Mouse (Mus musculus) limb, embryonic 14.5 days (tissue): ENCODE data around the gene Serpinb7. TPM values are rescaled to one million over a fixed set of nuclear protein-coding genes. Genes with fewer than 3 reads are reported as not detected.

ENCODE experiments used
- ATAC-seq: fragments of 200-750 bp; cut with Nextera tagmentation; 2 replicates; pipeline ENCODE4 v1.8.0; 2017; ENCODE audit warnings: low read depth, moderate number of reproducible peaks, moderate TSS enrichment; ENCODE audit not compliant: low FRiP score
- DNase-seq: peaks from one replicate; pipeline ENCODE4 v3.0.0-alpha.2; 2015; ENCODE audit warnings: low spot score
- H3K27ac ChIP-seq: fragments of 300-500 bp; sonication (generic); replicated peaks from 2 replicates; pipeline ENCODE4 v1.5.1; 2014; ENCODE audit warnings: low read depth, mild to moderate bottlenecking, low read length, moderate library complexity, mixed read lengths
- H3K27me3 ChIP-seq: fragments of 300-500 bp; sonication (generic); 2 replicates; pipeline ENCODE4 v1.6.1; 2014; ENCODE audit warnings: low read length, mixed read lengths; ENCODE audit not compliant: control insufficient read depth, insufficient read depth
- H3K36me3 ChIP-seq: fragments of 300-500 bp; sonication (generic); 2 replicates; pipeline ENCODE4 v1.6.1; 2014; ENCODE audit warnings: mild to moderate bottlenecking, low read length, moderate library complexity, mixed read lengths; ENCODE audit not compliant: control insufficient read depth, insufficient read depth
- H3K4me1 ChIP-seq: fragments of 300-500 bp; sonication (generic); 2 replicates; pipeline ENCODE4 v1.6.1; 2014; ENCODE audit warnings: antibody characterized with exemption, low read length, mixed read lengths; ENCODE audit not compliant: control insufficient read depth, insufficient read depth
- H3K4me2 ChIP-seq: fragments of 300-500 bp; sonication (generic); replicated peaks from 2 replicates; pipeline ENCODE4 v1.6.1; 2014; ENCODE audit warnings: low read depth, mild to moderate bottlenecking, low read length, moderate library complexity; ENCODE audit not compliant: severe bottlenecking
- H3K4me3 ChIP-seq: fragments of 300-500 bp; sonication (generic); replicated peaks from 2 replicates; pipeline ENCODE4 v1.5.1; 2014; ENCODE audit warnings: low read length
- H3K9ac ChIP-seq: fragments of 300-500 bp; sonication (generic); 2 replicates; pipeline ENCODE4 v1.6.1; 2014; ENCODE audit warnings: mild to moderate bottlenecking, low read depth, low read length, moderate library complexity; ENCODE audit not compliant: severe bottlenecking
- H3K9me3 ChIP-seq: fragments of 300-500 bp; sonication (generic); 2 replicates; pipeline ENCODE4 v1.6.1; 2016; ENCODE audit warnings: low read length; ENCODE audit not compliant: control insufficient read depth
- POLR2A ChIP-seq: fragments of 200-500 bp; IDR thresholded peaks from 2 replicates; pipeline ENCODE4 v1.8.0; 2012; ENCODE audit warnings: inconsistent platforms, mild to moderate bottlenecking, moderate library complexity, borderline replicate concordance; ENCODE audit not compliant: insufficient read depth, insufficient read length; ENCODE audit errors: extremely low read depth
- WGBS: fragments of 180-500 bp; shearing (Covaris S2); extraction: QIAGEN DNeasy Blood & Tissue Kit; methylation state at CpG from one replicate; pipeline ENCODE4 v1.1.7; 2014; 5-methylcytosine and 5-hydroxymethylcytosine counted together
- polyA plus RNA-seq, 2 experiments: library from polyadenylated mRNA; depleted of rRNA in 1 of 2; stranded (reverse) in 1 of 2; unstranded in 1 of 2; fragments of >200 nt; fragmentation: Nextera tagmentation in 1 of 2; extraction: Ambion mirVana in 1 of 2; gene quantifications; 2 replicates each; pipeline versions ENCODE4 v1.2.1 to v1.2.3; 2012 to 2014

Gene Serpinb7
- polyA plus RNA-seq, 2 experiments, result 2.3 to 4.3 TPM

GRCm38 (mm10) chr1:107435528-107435927, 36.1 kb downstream of the Serpinb7 start:
- H3K9me3 ChIP-seq, result no peaks in the 10 kb centered on the region
- no peak for ATAC-seq
- no peak overlapping the region for H3K4me3 ChIP-seq
- TF ChIP-seq POLR2A, result no peak
- H3K4me1 ChIP-seq, result no peaks in the 10 kb centered on the region
- no peak overlapping the region for H3K9ac ChIP-seq
- no peaks in the 10 kb centered on the region for H3K27me3 ChIP-seq
- WGBS, result 80% methylated on average over 2 of the region's 2 CpGs
- no peaks in the 10 kb centered on the region for H3K36me3 ChIP-seq
- H3K4me2 ChIP-seq, result no peak overlapping the region
- DNase-seq, result no peak
- H3K27ac ChIP-seq, result no peak overlapping the region

- ATAC-seq, result no peak
- WGBS, result 73% methylated on average over 3 of the region's 3 CpGs
- Histone ChIP-seq H3K9me3 (no peaks in the 10 kb centered on the region), H3K4me2 (no peak overlapping the region), H3K27me3 (no peaks in the 10 kb centered on the region), H3K9ac (no peak overlapping the region), H3K27ac (no peak overlapping the region), H3K36me3 (no peaks in the 10 kb centered on the region), H3K4me1 (no peaks in the 10 kb centered on the region), H3K4me3 (no peak overlapping the region)
- no peak for DNase-seq
- TF ChIP-seq POLR2A, result no peak
These were observed 40.0 kb downstream of the Serpinb7 start for GRCm38 (mm10) chr1:107439462-107439861.

DNA sequence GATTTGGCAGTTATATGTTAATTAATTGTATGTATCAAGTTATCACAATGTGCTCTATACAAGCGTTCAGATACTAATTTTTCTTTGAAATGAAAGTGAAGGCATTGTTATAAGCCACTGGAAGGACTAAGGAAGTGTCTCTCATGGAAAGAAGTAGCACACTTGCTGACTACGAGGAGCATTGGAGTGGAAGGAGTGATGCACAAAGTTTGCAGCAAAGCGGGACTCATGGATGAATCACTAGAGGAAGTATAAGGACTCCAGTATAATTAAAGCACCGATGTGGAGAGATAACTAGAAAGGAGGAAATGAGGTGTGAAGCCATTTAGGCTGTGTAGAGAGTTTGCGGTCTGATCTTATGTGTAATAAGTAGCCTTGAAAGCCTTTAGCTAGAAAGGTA, 45.9 kb downstream of the Serpinb7 start:
- 78% methylated on average over 5 of the region's 5 CpGs for WGBS
- no peaks in the 10 kb centered on the region for H3K9me3 ChIP-seq
- H3K4me3 ChIP-seq, result no peak overlapping the region
- no peaks in the 10 kb centered on the region for H3K4me1 ChIP-seq
- no peak overlapping the region for H3K4me2 ChIP-seq
- ATAC-seq (no peak), DNase-seq (no peak)
- H3K36me3 ChIP-seq, result no peaks in the 10 kb centered on the region
- no peak for TF ChIP-seq POLR2A
- no peak overlapping the region for H3K27ac ChIP-seq
- no peaks in the 10 kb centered on the region for H3K27me3 ChIP-seq
- H3K9ac ChIP-seq, result no peak overlapping the region

DNA sequence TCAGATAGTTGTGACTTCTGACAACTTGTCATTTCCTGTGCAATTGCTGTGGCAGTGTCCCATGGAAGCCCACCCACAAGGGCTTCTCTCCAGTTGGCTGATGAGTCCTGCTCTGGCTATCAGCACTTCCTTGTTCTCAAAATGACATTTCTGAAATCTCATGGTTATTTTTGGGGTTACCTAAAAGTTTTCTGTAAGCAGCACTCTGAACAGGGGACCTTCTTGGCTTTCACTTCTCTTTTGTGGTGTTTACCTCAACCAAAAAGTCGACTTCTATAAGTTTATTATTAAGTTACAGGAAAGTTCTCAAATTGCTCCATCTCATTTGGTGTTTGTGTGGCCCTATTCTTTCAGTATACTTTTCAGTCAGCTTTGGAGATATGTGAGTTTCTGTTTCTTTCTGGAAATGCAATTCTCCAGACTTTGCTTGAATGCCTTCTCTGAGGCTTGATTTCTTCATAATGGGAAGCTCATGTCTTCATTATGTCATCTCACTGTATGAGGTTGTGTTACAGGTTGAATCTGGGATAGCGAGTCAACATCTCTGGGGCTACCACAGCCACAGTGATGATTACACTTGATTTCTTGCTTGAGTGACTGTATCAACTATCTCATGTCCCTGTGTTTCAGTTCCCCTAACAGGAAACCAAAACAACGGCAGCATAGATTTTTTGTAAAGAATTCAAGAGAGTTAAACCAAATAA, 47.9 kb downstream of the Serpinb7 start:
- Histone ChIP-seq H3K9me3 (no peaks in the 10 kb centered on the region), H3K9ac (no peak overlapping the region), H3K27me3 (no peaks in the 10 kb centered on the region), H3K4me1 (no peaks in the 10 kb centered on the region), H3K27ac (no peak overlapping the region), H3K4me2 (no peak overlapping the region), H3K36me3 (no peaks in the 10 kb centered on the region), H3K4me3 (no peak overlapping the region)
- ATAC-seq, result no peak
- no peak for TF ChIP-seq POLR2A
- no peak for DNase-seq
- WGBS, result 75% methylated on average over 3 of the region's 3 CpGs

GRCm38 (mm10) chr1:107479909-107480308, 80.5 kb downstream of the Serpinb7 start:
- H3K9me3 ChIP-seq, result no peaks in the 10 kb centered on the region
- no peak for DNase-seq
- no peak overlapping the region for H3K4me3 ChIP-seq
- H3K27ac ChIP-seq, result no peak overlapping the region
- TF ChIP-seq POLR2A, result no peak
- no peak overlapping the region for H3K9ac ChIP-seq
- H3K27me3 ChIP-seq, result no peaks in the 10 kb centered on the region
- no peak for ATAC-seq
- no peaks in the 10 kb centered on the region for H3K36me3 ChIP-seq
- H3K4me1 ChIP-seq, result no peaks in the 10 kb centered on the region
- no peak overlapping the region for H3K4me2 ChIP-seq

- no peaks in the 10 kb centered on the region for H3K27me3 ChIP-seq
- no peak overlapping the region for H3K9ac ChIP-seq
- H3K9me3 ChIP-seq, result no peaks in the 10 kb centered on the region
- DNase-seq, result peak; percentile 69
- TF ChIP-seq POLR2A, result no peak
- ATAC-seq, result peak; percentile 78
- no peak overlapping the region for H3K4me3 ChIP-seq
- H3K4me1 ChIP-seq, result no peaks in the 10 kb centered on the region
- 36% methylated on average over 11 of the region's 11 CpGs for WGBS
- H3K27ac ChIP-seq, result no peak overlapping the region
- H3K4me2 ChIP-seq, result no peak overlapping the region
- no peaks in the 10 kb centered on the region for H3K36me3 ChIP-seq
These were observed 82.0 kb downstream of the Serpinb7 start for GRCm38 (mm10) chr1:107481452-107481851.
